Mouse (Mus musculus) pancreas, adult 10 weeks (tissue): ENCODE data around the gene Gm5089. TPM values are rescaled to one million over a fixed set of nuclear protein-coding genes. Genes with fewer than 3 reads are reported as not detected.

Experiments used
- polyA plus RNA-seq: library from polyadenylated mRNA; stranded (reverse); fragments of 350-450 nt; fragmentation: Illumina TruSeq; extraction: RNeasy Lipid Tissue Mini Kit (QIAGEN cat#74804); gene quantifications from one replicate; pipeline ENCODE4 v1.2.3, GENCODE M21; 2015; ENCODE audit warnings: low read depth, low replicate concordance; ENCODE audit not compliant: insufficient read depth

The Gm5089 gene
- not detected for polyA plus RNA-seq

DNA sequence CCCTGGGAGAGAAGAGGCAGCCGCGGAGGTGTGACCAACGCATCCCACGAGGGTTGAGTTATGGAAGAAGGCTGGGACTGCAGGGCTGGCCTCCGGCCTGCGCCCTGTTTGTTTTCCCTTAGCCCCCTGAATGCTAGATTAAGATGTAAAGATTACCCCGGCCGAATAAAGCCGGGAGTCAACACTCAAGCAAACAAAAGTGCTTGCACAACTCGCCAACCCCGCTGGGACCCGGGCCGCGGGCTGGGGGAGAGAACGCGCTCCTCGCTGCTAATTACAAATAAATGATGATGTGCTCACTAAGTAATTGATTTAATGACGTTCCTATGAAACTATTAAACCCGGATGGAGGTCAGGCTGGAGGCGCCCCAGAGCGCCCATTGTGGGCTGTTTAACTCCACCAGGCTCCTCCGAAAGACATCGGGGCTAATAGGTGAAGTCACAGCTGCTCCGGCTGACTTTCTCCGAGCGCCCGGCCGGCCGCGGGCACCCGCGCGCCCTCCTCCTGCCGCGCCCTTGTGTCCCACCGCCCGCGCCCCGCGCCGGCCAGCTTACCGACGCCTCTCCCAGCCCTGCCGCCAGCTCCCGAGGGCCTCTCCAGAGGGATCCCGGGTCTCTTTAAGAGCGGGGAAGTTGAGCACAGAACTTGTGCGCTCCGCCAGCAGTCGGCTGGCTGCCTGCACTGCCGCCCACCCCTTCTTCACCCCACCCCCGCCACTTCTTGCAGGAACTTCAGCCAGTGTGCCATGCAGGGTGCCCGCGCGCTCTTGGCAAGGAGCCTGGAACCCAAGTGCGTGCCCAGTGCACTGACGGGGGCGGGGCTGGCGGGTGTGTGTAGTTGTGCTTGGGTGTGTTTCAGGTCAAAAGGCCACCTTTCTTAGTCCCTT lies at the start of gene Gm5089:
Gene Gm5089 (minus strand): TSS at position 620 of the 887 bp plus-strand sequence.

DNA sequence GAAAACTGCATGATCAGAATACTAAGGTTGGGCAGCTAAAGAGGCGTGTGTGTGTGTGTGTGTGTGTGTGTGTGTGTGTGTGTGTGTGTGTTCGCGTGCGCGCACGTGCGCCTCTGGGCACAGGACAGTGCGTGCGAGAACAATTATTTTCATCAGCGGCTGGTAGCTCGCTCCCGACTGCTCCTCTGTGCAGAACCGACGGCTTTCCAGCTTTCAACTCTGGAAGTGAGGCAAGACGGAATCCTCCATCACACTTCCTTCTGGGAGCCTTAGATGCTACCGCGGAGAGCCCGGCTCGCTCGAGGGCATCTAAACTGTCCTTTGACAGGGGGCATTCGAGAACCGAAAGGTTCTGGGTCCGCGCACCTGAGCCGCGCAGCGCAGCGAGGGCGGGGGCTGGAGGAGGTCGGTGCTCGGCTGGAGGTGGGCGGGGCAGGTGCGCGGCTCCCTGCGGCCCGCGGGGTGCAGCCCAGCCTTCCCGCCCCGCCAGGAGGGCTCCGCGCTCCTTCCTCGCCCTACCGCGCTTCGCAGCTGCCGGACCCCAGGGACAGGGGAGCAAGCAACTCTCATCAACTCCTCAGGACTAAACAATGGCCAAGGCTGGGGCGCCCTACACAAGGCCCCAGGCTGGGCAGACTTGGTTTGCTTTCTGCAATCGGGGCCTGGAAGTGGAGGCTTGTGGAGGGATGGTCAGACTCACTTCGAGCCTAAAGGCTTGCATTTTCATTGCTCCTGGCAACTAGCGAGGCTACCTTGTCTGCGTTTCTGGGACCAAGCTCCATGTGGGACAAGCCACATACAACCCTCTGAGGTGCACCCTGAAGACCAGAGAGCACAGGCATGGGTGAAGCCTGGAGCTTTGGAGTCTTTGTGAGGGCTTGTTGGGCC lies 39.8 kb upstream of the Gm5089 start, which contains the start of gene Gm10837:
Gene Gm10837 (plus strand): TSS at position 146 of the 888 bp plus-strand sequence.

DNA sequence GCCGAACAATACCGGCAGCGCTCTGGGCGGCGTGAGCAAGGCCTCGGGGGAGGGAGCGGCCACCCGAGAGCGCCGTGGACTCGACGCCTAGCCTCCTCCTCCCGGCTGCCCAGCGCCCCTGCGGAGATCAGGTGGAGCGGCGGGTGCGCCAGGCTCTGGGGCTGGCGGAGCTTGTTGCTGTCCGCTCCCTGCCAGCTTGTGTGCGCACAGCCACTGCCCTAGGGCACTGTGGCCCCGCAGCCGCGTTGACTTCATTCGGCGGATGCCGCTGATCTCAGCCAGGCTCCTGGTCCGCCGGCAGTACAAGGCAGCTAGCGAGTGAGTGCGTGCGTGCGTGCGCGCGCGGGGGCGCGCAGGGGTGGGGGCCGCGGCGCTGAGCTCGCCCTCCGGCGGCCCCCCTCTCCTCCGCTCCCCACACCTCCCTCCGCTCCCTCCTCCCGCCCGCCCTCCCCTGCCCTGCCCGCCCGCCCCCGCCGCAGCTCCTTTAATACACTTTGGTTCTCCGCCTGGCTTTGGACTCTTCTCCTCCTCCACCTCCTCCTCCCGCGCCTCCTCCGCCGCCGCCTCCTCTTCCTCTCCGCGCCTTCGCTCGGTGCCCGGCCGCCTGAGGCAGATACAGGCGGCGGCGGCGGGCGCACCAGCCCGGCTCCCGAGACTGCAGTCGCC lies 24.1 kb upstream of the Gm5089 start, which contains the start of gene Zic2:
Gene Zic2 (plus strand): TSS at position 545 of the 666 bp plus-strand sequence.

DNA sequence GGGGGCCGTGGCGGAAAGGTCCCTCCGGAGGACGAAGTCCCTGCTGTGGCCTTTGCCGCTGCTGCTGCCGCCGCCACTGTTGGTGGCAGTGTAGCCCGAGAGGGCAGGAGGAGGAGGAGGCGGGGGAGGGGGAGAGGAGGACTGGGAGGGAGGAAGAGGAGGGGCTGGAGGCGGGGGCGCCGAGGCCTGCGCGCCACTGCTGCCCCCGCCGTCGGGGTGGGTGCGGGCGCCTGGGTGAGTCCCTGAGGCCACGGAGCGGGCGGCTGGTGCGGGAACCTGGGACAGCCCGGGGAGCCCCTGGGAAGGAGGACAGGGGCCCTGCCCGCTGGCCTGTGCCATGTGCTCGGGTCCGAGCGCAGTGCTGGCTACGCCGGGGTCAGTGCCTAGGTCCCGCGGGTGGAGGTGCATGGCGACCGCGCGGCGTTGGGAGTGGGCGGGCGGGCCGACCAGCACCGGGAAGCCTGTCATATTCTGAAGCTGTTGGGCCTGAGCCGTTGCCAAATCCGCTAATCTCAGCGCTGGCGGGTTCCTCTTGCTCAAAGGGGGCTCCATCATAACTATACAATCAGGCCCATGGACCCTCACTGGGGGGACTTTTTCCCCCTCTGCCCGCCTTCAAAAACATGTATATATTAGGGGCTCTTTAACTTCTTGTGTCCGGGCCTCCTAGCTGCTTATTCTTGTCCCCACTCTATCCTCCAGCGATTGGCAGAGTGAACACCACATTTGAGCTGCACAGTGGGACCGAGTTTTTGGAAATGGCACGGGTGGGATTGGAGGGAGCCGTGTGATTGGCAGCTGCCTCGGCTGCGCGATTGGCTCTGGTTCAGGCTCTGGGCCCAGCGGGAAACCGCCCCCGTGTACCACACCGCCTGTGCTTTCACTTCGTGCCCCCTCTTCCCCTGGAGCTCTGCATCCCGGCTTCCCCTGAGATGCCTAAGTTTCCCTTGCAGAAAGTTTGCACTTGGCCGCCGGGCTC lies 14.1 kb upstream of the Gm5089 start, which contains the start of gene Zic5:
Gene Zic5 (minus strand): TSS at position 915 of the 979 bp plus-strand sequence.

Other genes starting within 250 kb of the Gm5089 start
- gene Zic5, start 14.6 kb upstream of the Gm5089 start, polyA plus RNA-seq, result not detected
- gene Zic2, start 24.3 kb upstream of the Gm5089 start, polyA plus RNA-seq, result not detected
- gene Gm10837, start 39.5 kb upstream of the Gm5089 start, polyA plus RNA-seq, result not detected
- 21.5 TPM for gene Pcca, start 83.2 kb upstream of the Gm5089 start, polyA plus RNA-seq